Mouse (Mus musculus): Measurements from ENCODE around the gene Nhej1. TPM values are rescaled to one million over a fixed set of nuclear protein-coding genes. Genes with fewer than 3 reads are reported as not detected.

The Nhej1 gene
- total RNA-seq, 2 experiments from 2014 or later, result 2.7 to 3.2 TPM

- DNase-seq (ENCODE audit: extremely low spot score in 1 of 2, low spot score in 1 of 2), result no peak
These were observed 183.2 kb downstream of the Nhej1 start for GRCm38 (mm10) chr1:74941651-74942360.

- DNase-seq (ENCODE audit: extremely low spot score in 1 of 2, low spot score in 1 of 2), result no peak
These were observed 185.2 kb downstream of the Nhej1 start for GRCm38 (mm10) chr1:74939762-74940161.

- no peak for DNase-seq (ENCODE audit: extremely low spot score in 1 of 2, low spot score in 1 of 2)
These were observed 188.7 kb downstream of the Nhej1 start for GRCm38 (mm10) chr1:74936221-74936830.

- peak in 1 of 2 experiments; percentile 70 for DNase-seq (ENCODE audit: extremely low spot score in 1 of 2, low spot score in 1 of 2)
These were observed 189.6 kb downstream of the Nhej1 start, which contains the start of gene Cfap65 for GRCm38 (mm10) chr1:74935402-74935801. Gene Cfap65, minus strand, starts transcription at chr1:74935599.

GRCm38 (mm10) chr1:74927621-74928296, 197.2 kb downstream of the Nhej1 start:
- no peak for DNase-seq (ENCODE audit: extremely low spot score in 1 of 2, low spot score in 1 of 2)

- DNase-seq (ENCODE audit: extremely low spot score in 1 of 2, low spot score in 1 of 2), result peak in 1 of 2 experiments; percentile 51
These were observed 198.3 kb downstream of the Nhej1 start for GRCm38 (mm10) chr1:74926721-74927120.

- DNase-seq (ENCODE audit: extremely low spot score in 1 of 2, low spot score in 1 of 2), result no peak
These were observed 200.5 kb downstream of the Nhej1 start for GRCm38 (mm10) chr1:74924464-74924863.

Other genes with a start within 250 kb of the Nhej1 start
- not detected for gene Fev, start 239.8 kb downstream of the Nhej1 start, total RNA-seq (2021)
- under 1 TPM in 1 of 2 experiments, not detected in 1; 0.39 TPM for gene Cryba2, start 232.1 kb downstream of the Nhej1 start, total RNA-seq (2021)
- gene Cfap65, start 189.6 kb downstream of the Nhej1 start, total RNA-seq (2021), result 1 to 10 TPM; 1.2 to 2.3 TPM
- under 1 TPM; 0.10 to 0.38 TPM for gene Ihh, start 173.5 kb downstream of the Nhej1 start, total RNA-seq (2021)
- under 1 TPM; 0.30 to 0.35 TPM for gene Slc23a3, start 8.7 kb upstream of the Nhej1 start, total RNA-seq (2021)
- 10 to 100 TPM; 26.6 to 38.6 TPM for gene Cnppd1, start 17.5 kb upstream of the Nhej1 start, total RNA-seq (2021)
- 100 to 1,000 TPM; 172 to 177 TPM for gene Retreg2, start 17.6 kb upstream of the Nhej1 start, total RNA-seq (2021)
- 10 to 100 TPM; 33.8 to 34.5 TPM for gene Zfand2b, start 43.4 kb upstream of the Nhej1 start, total RNA-seq (2021)
- gene Abcb6, start 55.2 kb upstream of the Nhej1 start, total RNA-seq (2021), result 10 to 100 TPM; 25.2 to 28.0 TPM
- 10 to 100 TPM; 19.4 to 24.0 TPM for gene Ankzf1, start 67.0 kb upstream of the Nhej1 start, total RNA-seq (2021)
- 100 to 1,000 TPM; 119 to 121 TPM for gene Atg9a, start 67.0 kb upstream of the Nhej1 start, total RNA-seq (2021)
- gene Glb1l, start 85.6 kb upstream of the Nhej1 start, total RNA-seq (2021), result 10 to 100 TPM; 12.6 to 14.4 TPM
- 10 to 100 TPM; 88.3 to 92.4 TPM for gene Stk16, start 85.6 kb upstream of the Nhej1 start, total RNA-seq (2021)
- gene Tuba4a, start 94.7 kb upstream of the Nhej1 start, total RNA-seq (2021), result 100 to 1,000 TPM; 560 to 573 TPM
- not detected for gene A630095N17Rik, start 106.9 kb upstream of the Nhej1 start, total RNA-seq (2021)
- gene Dnajb2, start 111.2 kb upstream of the Nhej1 start, total RNA-seq (2021), result 10 to 100 TPM; 72.6 to 78.9 TPM
- gene Ptprn, start 139.3 kb upstream of the Nhej1 start, total RNA-seq (2021), result 100 to 1,000 TPM; 369 to 386 TPM
- gene Resp18, start 153.2 kb upstream of the Nhej1 start, total RNA-seq (2021), result 100 to 1,000 TPM in 1 of 2 experiments, 10 to 100 TPM in 1; 63.7 to 105 TPM
- gene Dnpep, start 192.8 kb upstream of the Nhej1 start, total RNA-seq (2021), result 10 to 100 TPM; 43.3 to 49.5 TPM
- 1 to 10 TPM in 1 of 2 experiments, under 1 TPM in 1; 0.94 to 1.2 TPM for gene Des, start 235.1 kb upstream of the Nhej1 start, total RNA-seq (2021)